8 mouse cellular contexts compared by ENCODE assay signal in genomic region chr6:6862611-6863010, GRCm38 (mm10). TPM values are rescaled to one million over a fixed set of nuclear protein-coding genes. Genes with fewer than 3 reads are reported as not detected.
DNase-seq lines count a peak whose midpoint lies in the region; ATAC-seq lines count a peak whose summit lies in the region.

No protein-coding gene starts in this region.

- under 1% methylated on average over 23 of the region's 23 CpGs for WGBS in heart, embryonic 12.5 days
- under 1% methylated on average over 23 of the region's 23 CpGs for WGBS in forebrain, embryonic 13.5 days
- WGBS in large intestine, adult 2 months = 3% methylated on average over 23 of the region's 23 CpGs
- WGBS in midbrain, embryonic 13.5 days = 1% methylated on average over 23 of the region's 23 CpGs

- no peaks in the 10 kb centered on the region for H3K36me3 ChIP-seq in heart, embryonic 12.5 days
- H3K36me3 ChIP-seq in forebrain, embryonic 13.5 days (ENCODE audit: poor library complexity, severe bottlenecking) = no peaks in the 10 kb centered on the region
- no peaks in the 10 kb centered on the region for H3K36me3 ChIP-seq in midbrain, embryonic 13.5 days

- intact Hi-C loops in heart, postnatal 25 days (cut with DNase I) = no loop called here

- H3K9me3 ChIP-seq in heart, embryonic 12.5 days (replicated peaks) = no peaks in the 10 kb centered on the region
- H3K9me3 ChIP-seq in forebrain, embryonic 13.5 days (replicated peaks) = no peaks in the 10 kb centered on the region
- no peaks in the 10 kb centered on the region for H3K9me3 ChIP-seq in midbrain, embryonic 13.5 days

- peak overlapping the region; percentile 87 for H3K4me2 ChIP-seq in heart, embryonic 12.5 days
- peak overlapping the region; percentile 70 for H3K4me2 ChIP-seq in forebrain, embryonic 13.5 days
- H3K4me2 ChIP-seq in midbrain, embryonic 13.5 days (replicated peaks) = peak overlapping the region; percentile 67

- H3K27ac ChIP-seq in heart, embryonic 12.5 days (ENCODE audit: poor library complexity, severe bottlenecking) = no peak overlapping the region
- peak overlapping the region; percentile 98 for H3K27ac ChIP-seq in forebrain, embryonic 13.5 days
- H3K27ac ChIP-seq in midbrain, embryonic 13.5 days = peak overlapping the region; percentile 51; the same call in 1 of the 2 replicates

- no peak for DNase-seq in heart, postnatal 25 days (ENCODE audit: low spot score)
- peak; percentile 61 for DNase-seq in adrenal gland, postnatal 10 days
- DNase-seq in large intestine, adult 2 months (ENCODE audit: low read depth, low spot score) = peak; percentile 10
- DNase-seq in T-cell, adult 2 months (ENCODE audit: low spot score) = no peak
- DNase-seq in layer of hippocampus, adult 8-10 months (ENCODE audit: low spot score in 2 of 2) = no peak

- H3K4me3 ChIP-seq in heart, embryonic 12.5 days = peak overlapping the region; percentile 57
- H3K4me3 ChIP-seq in forebrain, embryonic 13.5 days = peak overlapping the region; percentile 60
- peak overlapping the region; percentile 47 for H3K4me3 ChIP-seq in midbrain, embryonic 13.5 days (replicated peaks)

- ATAC-seq in heart, embryonic 12.5 days (ENCODE audit: insufficient number of reproducible peaks, low FRiP score) = peak; percentile 53; the same call in 1 of the 2 replicates
- peak; percentile 75 for ATAC-seq in forebrain, embryonic 13.5 days
- ATAC-seq in midbrain, embryonic 13.5 days = peak; percentile 74

- H3K4me1 ChIP-seq in heart, embryonic 12.5 days (replicated peaks) = peaks cover 32% of the 10 kb centered on the region
- H3K4me1 ChIP-seq in forebrain, embryonic 13.5 days = peaks cover 31% of the 10 kb centered on the region
- H3K4me1 ChIP-seq in midbrain, embryonic 13.5 days (replicated peaks) = peaks cover 29% of the 10 kb centered on the region

- no peak overlapping the region for H3K9ac ChIP-seq in heart, embryonic 12.5 days
- peak overlapping the region; percentile 94 for H3K9ac ChIP-seq in forebrain, embryonic 13.5 days
- no peak overlapping the region for H3K9ac ChIP-seq in midbrain, embryonic 13.5 days (replicated peaks)

- peaks cover 78% of the 10 kb centered on the region for H3K27me3 ChIP-seq in heart, embryonic 12.5 days (replicated peaks)
- H3K27me3 ChIP-seq in forebrain, embryonic 13.5 days = peaks cover 89% of the 10 kb centered on the region
- peaks cover 95% of the 10 kb centered on the region for H3K27me3 ChIP-seq in midbrain, embryonic 13.5 days

RNA-seq across cellular contexts. Expression of gene Dlx6, which starts 0.5 kb away (rescaled TPM):
- 0.14 TPM in 1 of 2 replicates, not detected in the other for polyA plus RNA-seq in heart, embryonic 12.5 days (2016; fragmentation: Nextera tagmentation; extraction: Ambion mirVana)
- not detected for total RNA-seq in heart, postnatal 25 days (2021)
- under 1 TPM in 1 of 2 experiments, not detected in 1; 0.57 TPM for total RNA-seq in adrenal gland, postnatal 10 days (2021)
- 15.5 and 16.2 TPM in 2 replicates for polyA plus RNA-seq in forebrain, embryonic 13.5 days (2015; fragmentation: Nextera tagmentation; extraction: Ambion mirVana)
- polyA plus RNA-seq in large intestine, adult 2 months (2012; rRNA removed) = not detected in 2 replicates
- 3.1 and 4.4 TPM in 2 replicates for polyA plus RNA-seq in midbrain, embryonic 13.5 days (2015; fragmentation: Nextera tagmentation; extraction: Ambion mirVana)
- 1 to 10 TPM; 5.4 to 8.7 (median 6.5) TPM for total RNA-seq in layer of hippocampus, adult 8-10 months (2022)

RNA-seq across cellular contexts. Expression of gene Dlx5, which starts 19.3 kb away (rescaled TPM):
- 0.98 and 1.5 TPM in 2 replicates for polyA plus RNA-seq in heart, embryonic 12.5 days (2016; fragmentation: Nextera tagmentation; extraction: Ambion mirVana)
- under 1 TPM in 1 of 2 experiments, not detected in 1; 0.34 TPM for total RNA-seq in heart, postnatal 25 days (2021)
- total RNA-seq in adrenal gland, postnatal 10 days (2021) = 1 to 10 TPM in 1 of 2 experiments, under 1 TPM in 1; 0.76 to 1.2 TPM
- 84.5 and 91.5 TPM in 2 replicates for polyA plus RNA-seq in forebrain, embryonic 13.5 days (2015; fragmentation: Nextera tagmentation; extraction: Ambion mirVana)
- polyA plus RNA-seq in large intestine, adult 2 months (2012; rRNA removed) = 0.10 TPM in 1 of 2 replicates, not detected in the other
- 22.4 and 22.9 TPM in 2 replicates for polyA plus RNA-seq in midbrain, embryonic 13.5 days (2015; fragmentation: Nextera tagmentation; extraction: Ambion mirVana)
- 1 to 10 TPM; 3.8 to 6.0 (median 4.7) TPM for total RNA-seq in layer of hippocampus, adult 8-10 months (2022)

Comparison
In these comparisons a context has a peak if more than half of its experiments do, and no peak if none do; other contexts are left out.
1. DNase-seq: peak in adrenal gland, postnatal 10 days (single experiment) and large intestine, adult 2 months (single experiment); none in heart, postnatal 25 days (single experiment), T-cell, adult 2 months (single experiment) and layer of hippocampus, adult 8-10 months (0 of 2).
2. Peak in every context shown above with its lines, with median percentiles within 50 percentile points of each other: ATAC-seq, H3K4me2 ChIP-seq and H3K4me3 ChIP-seq.